Mouse (Mus musculus) forebrain, embryonic 10.5 days (tissue): ENCODE results near the gene Fbxl19. TPM values are rescaled to one million over a fixed set of nuclear protein-coding genes. Genes with fewer than 3 reads are reported as not detected.
A peak's percentile ranks its signal among the peaks of the same experiment; 100 is the strongest.

Experiments used
- DNase-seq: peaks from one replicate; pipeline ENCODE4 v3.0.0-alpha.2; 2017; ENCODE audit warnings: low spot score; ENCODE audit errors: extremely low spot score
- H3K27ac ChIP-seq: fragments of 300-500 bp; sonication (generic); 2 replicates; pipeline ENCODE4 v1.5.1; 2016; ENCODE audit warnings: mild to moderate bottlenecking
- H3K27me3 ChIP-seq: fragments of 300-500 bp; sonication (generic); 2 replicates; pipeline ENCODE4 v1.6.1; 2016; ENCODE audit warnings: mild to moderate bottlenecking; ENCODE audit not compliant: poor library complexity, severe bottlenecking
- H3K36me3 ChIP-seq: fragments of 300-500 bp; sonication (generic); replicated peaks from 2 replicates; pipeline ENCODE4 v1.6.1; 2016; ENCODE audit warnings: mild to moderate bottlenecking, moderate library complexity
- H3K4me1 ChIP-seq: fragments of 300-500 bp; sonication (generic); 2 replicates; pipeline ENCODE4 v1.6.1; 2016
- H3K4me3 ChIP-seq: fragments of 300-500 bp; sonication (generic); 2 replicates; pipeline ENCODE4 v1.5.1; 2016; ENCODE audit warnings: mild to moderate bottlenecking, moderate library complexity
- H3K9me3 ChIP-seq: fragments of 300-500 bp; sonication (generic); 2 replicates; pipeline ENCODE4 v1.6.1; 2016; ENCODE audit warnings: mild to moderate bottlenecking, moderate library complexity
- WGBS: fragments of 180-500 bp; shearing (Covaris S2); methylation state at CpG from one replicate; pipeline ENCODE4 v1.1.7; 2016; 5-methylcytosine and 5-hydroxymethylcytosine counted together
- polyA plus RNA-seq: library from polyadenylated mRNA; unstranded; fragments of >200 nt; fragmentation: Nextera tagmentation; extraction: Ambion mirVana; gene quantifications from 2 replicates; pipeline ENCODE4 v1.2.1, GENCODE M21; 2016

Gene Fbxl19
- polyA plus RNA-seq, 1 experiment from 2014 or later, result 8.2 TPM

DNA sequence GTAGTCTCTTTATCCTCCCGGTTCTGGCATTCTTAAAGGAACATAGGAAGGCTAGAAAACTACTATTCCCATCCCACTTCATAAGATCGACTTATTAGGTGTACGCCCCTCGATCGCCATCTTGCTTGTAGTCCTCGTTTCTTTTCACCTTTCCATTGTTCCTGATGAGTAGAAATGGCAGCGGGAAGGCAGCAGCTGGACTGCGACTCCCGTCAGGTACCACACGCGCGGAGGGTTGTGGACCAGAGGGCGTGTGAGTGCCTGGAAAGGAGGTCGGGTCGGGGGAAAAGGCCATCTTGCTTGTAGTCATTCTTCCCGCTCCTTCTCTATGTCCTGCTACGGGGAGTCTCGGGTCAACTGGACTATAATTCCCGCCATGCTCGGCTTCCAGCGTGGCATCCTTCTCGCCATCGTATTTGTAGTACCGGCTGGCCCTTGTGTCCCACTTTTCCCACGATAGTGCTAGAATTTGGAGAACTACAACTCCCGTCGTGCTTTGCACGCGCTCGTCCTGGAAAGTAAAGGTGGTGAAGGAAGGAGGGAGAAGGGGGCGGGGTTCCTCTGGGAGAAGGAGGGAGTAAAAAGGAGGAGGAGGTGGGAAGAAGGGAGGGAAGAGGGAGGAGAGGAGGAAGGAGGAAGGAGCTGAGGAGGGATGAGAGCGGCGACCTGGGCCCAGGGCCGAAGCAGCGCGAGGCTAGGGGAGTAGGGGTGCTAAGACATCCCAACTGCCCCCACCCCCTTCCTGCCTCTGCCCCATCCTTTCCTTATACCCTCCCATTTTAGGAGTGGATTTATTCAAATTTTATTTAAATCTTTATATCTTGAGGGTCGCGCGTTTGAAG is 1.5 kb downstream of the Fbxl19 start:
- WGBS, result 0% methylated on average over 39 of the region's 39 CpGs
- peak overlapping the region; percentile 71 for H3K4me3 ChIP-seq
- H3K4me1 ChIP-seq, result peaks cover 33% of the 10 kb centered on the region
- peak overlapping the region; percentile 97 for H3K27ac ChIP-seq
- H3K27me3 ChIP-seq, result no peaks in the 10 kb centered on the region
- H3K36me3 ChIP-seq, result peaks cover 33% of the 10 kb centered on the region
- H3K9me3 ChIP-seq, result no peaks in the 10 kb centered on the region
- DNase-seq, result peak; percentile 96

GRCm38 (mm10) chr7:127746494-127747491 is 2.5 kb downstream of the Fbxl19 start:
- H3K4me1 ChIP-seq, result peaks cover 33% of the 10 kb centered on the region
- DNase-seq, result peak; percentile 70
- 1% methylated on average over 42 of the region's 62 CpGs for WGBS
- peaks cover 42% of the 10 kb centered on the region for H3K36me3 ChIP-seq
- peak overlapping the region; percentile 97 for H3K27ac ChIP-seq
- peak overlapping the region; percentile 71 for H3K4me3 ChIP-seq
- no peaks in the 10 kb centered on the region for H3K27me3 ChIP-seq
- no peaks in the 10 kb centered on the region for H3K9me3 ChIP-seq

GRCm38 (mm10) chr7:127747559-127748234 is 3.4 kb downstream of the Fbxl19 start:
- no peak for DNase-seq
- Histone ChIP-seq H3K4me1 (peaks cover 35% of the 10 kb centered on the region), H3K27ac (peak overlapping the region; percentile 97), H3K27me3 (no peaks in the 10 kb centered on the region), H3K4me3 (peak overlapping the region; percentile 71), H3K9me3 (no peaks in the 10 kb centered on the region), H3K36me3 (peaks cover 51% of the 10 kb centered on the region)
- 36% methylated on average over 6 of the region's 6 CpGs for WGBS

- no peak for DNase-seq
- WGBS, result 93% methylated on average over 28 of the region's 28 CpGs
- peak overlapping the region; percentile 71 for H3K4me3 ChIP-seq
- peak overlapping the region; percentile 97 for H3K27ac ChIP-seq
- H3K4me1 ChIP-seq, result peaks cover 35% of the 10 kb centered on the region
- H3K36me3 ChIP-seq, result peaks cover 56% of the 10 kb centered on the region
- H3K9me3 ChIP-seq, result no peaks in the 10 kb centered on the region
- H3K27me3 ChIP-seq, result no peaks in the 10 kb centered on the region
Measured at GRCm38 (mm10) chr7:127748235-127748560, 3.9 kb downstream of the Fbxl19 start.

DNA sequence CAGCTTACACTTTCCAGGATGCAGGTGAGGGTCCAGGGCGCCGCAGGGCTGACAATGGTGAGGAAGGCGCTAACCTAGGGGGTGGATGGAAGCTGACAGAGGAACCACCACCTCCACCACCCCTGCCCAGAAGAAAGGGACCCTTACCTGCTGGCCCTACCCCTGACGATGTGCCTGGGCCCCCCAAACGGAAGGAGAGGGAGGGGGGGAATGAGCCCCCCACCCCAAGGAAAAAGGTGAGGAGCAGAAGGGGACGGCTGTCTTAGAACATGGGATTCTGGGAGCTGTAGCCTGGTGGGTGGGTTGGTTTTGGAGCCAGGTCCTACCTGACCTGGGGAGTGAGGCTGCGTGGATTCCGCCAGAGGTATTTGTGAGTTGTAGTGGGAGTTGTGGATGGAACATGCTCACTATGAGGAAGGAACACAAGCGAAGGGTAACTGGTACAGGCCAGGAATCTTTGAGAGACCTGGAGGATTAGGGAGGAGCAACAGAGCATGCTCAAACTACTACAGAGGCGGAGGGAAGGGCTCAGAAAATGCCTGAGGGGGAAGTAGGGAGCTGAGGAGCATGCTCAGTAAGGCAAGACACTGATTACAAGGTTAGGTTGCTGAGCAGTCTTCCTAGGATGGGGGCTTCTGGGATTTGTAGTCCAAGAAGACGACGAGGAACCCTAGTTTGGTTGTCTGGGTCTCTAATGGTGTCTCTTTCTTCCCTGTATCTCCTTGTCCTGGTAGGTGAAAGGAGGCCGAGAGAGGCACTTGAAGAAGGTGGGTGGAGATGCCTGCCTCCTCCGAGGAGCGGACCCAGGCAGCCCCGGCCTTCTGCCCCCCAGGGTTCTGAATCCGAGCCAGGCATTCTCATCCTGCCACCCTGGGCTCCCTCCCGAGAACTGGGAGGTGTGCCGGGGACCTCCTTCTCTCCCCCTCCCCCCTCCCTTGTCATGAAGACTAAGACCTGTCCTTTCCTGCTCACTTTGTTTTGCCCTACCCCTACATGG is 6.1 kb downstream of the Fbxl19 start:
- DNase-seq, result no peak
- WGBS, result 88% methylated on average over 19 of the region's 19 CpGs
- Histone ChIP-seq H3K4me3 (no peak overlapping the region), H3K9me3 (no peaks in the 10 kb centered on the region), H3K27ac (0 out of 2 replicates have a peak overlapping the region, but pooled peaks have one; percentile 26), H3K27me3 (no peaks in the 10 kb centered on the region), H3K4me1 (peaks cover 23% of the 10 kb centered on the region), H3K36me3 (peaks cover 78% of the 10 kb centered on the region)

DNA sequence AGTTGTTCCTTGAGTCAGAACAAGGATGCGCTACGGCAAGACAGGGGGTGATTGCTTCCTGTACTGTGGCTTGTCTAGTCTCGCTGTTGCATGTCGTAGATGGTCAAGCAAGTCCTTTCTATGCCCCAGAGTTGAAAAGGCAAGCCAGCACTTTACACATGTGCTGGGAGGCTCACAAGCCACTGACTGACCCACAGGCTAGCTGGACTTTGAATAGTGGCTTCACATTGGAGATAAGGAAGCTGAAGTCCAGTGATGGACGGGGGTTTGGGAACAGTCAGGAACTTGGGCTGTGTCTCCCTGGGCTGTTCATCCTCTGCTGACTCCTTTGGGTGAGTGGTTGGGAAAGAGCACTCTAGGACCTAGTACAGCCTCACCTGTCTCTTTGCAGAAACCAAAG is 7.3 kb downstream of the Fbxl19 start:
- DNase-seq, result no peak
- peaks cover 23% of the 10 kb centered on the region for H3K4me1 ChIP-seq
- 95% methylated on average over 5 of the region's 5 CpGs for WGBS
- peaks cover 90% of the 10 kb centered on the region for H3K36me3 ChIP-seq
- H3K4me3 ChIP-seq, result no peak overlapping the region
- no peak overlapping the region for H3K27ac ChIP-seq
- no peaks in the 10 kb centered on the region for H3K9me3 ChIP-seq
- H3K27me3 ChIP-seq, result no peaks in the 10 kb centered on the region

DNA sequence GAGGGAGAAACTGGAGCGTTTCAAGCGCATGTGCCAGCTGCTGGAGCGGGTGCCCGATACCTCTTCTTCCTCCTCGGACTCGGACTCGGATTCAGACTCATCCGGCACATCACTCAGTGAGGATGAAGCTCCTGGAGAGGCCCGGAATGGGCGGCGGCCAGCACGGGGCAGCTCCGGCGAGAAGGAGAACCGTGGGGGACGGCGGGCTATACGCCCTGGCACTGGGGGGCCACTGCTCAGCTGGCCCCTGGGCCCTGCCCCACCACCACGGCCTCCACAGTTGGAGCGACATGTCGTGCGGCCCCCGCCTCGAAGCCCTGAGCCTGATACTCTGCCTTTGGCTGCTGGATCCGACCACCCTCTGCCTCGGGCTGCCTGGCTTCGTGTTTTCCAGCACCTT is 7.7 kb downstream of the Fbxl19 start:
- peaks cover 94% of the 10 kb centered on the region for H3K36me3 ChIP-seq
- no peak overlapping the region; the same call in 1 of the 2 replicates for H3K4me3 ChIP-seq
- WGBS, result 96% methylated on average over 27 of the region's 27 CpGs
- DNase-seq, result no peak
- no peaks in the 10 kb centered on the region for H3K9me3 ChIP-seq
- H3K27ac ChIP-seq, result no peak overlapping the region
- no peaks in the 10 kb centered on the region for H3K27me3 ChIP-seq
- H3K4me1 ChIP-seq, result peaks cover 18% of the 10 kb centered on the region

DNA sequence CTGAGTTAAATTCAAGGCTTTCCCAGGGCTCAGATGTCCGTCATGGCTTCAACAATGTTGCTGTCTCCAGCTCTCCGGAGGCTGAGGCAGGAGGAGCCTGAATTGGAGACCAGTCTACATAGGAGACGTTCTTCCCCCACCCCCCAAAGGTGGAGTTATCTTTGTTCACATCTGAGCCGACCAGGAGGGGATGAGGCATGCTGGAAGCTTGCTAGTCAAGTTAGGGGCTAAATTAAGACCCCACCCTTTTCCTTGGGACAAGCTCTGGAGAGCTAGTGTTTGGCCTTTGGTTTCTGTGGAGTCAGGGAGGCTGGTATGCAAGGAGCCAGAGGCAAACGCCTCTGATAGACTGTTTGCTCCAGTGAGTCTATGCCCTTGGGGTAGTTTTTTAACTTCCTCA is 8.8 kb downstream of the Fbxl19 start:
- Histone ChIP-seq H3K4me1 (peaks cover 7% of the 10 kb centered on the region), H3K36me3 (peaks cover 100% of the 10 kb centered on the region), H3K27me3 (no peaks in the 10 kb centered on the region), H3K27ac (no peak overlapping the region), H3K4me3 (no peak overlapping the region), H3K9me3 (no peaks in the 10 kb centered on the region)
- DNase-seq, result no peak
- WGBS, result 85% methylated on average over 5 of the region's 5 CpGs

DNA sequence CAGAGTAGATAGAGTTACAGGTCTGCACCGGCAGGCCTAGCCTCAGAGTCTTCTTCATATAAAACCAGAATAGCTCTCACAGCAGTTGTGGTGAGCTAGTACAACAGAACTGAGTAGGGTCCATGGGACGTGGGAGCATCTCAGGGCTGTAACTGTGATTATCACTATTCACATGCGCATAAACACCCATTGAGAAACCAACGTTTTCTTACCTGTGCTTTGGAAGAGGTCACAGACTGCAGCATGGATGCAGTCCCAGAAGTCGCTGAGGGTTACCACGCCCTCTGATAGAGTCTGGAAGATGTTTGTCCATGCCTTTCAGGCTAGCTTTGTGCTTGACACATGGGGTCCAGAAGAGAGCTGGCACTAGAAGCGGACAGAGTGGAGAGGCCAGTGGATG is 9.4 kb downstream of the Fbxl19 start:
- H3K27ac ChIP-seq, result no peak overlapping the region
- 91% methylated on average over 7 of the region's 7 CpGs for WGBS
- no peaks in the 10 kb centered on the region for H3K9me3 ChIP-seq
- no peaks in the 10 kb centered on the region for H3K27me3 ChIP-seq
- H3K36me3 ChIP-seq, result peaks cover 100% of the 10 kb centered on the region
- DNase-seq, result no peak
- H3K4me3 ChIP-seq, result no peak overlapping the region
- 0 out of 2 replicates have a peak, but pooled peaks cover 3% of the 10 kb centered on the region for H3K4me1 ChIP-seq

- H3K36me3 ChIP-seq, result peaks cover 99% of the 10 kb centered on the region
Measured at GRCm38 (mm10) chr7:127759716-127760115, 15.4 kb downstream of the Fbxl19 start.

GRCm38 (mm10) chr7:127760478-127760877 is 16.1 kb downstream of the Fbxl19 start:
- Histone ChIP-seq H3K36me3 (peaks cover 99% of the 10 kb centered on the region), H3K27ac (no peak overlapping the region), H3K27me3 (no peaks in the 10 kb centered on the region), H3K9me3 (no peaks in the 10 kb centered on the region), H3K4me1 (0 out of 2 replicates have a peak, but pooled peaks cover 3% of the 10 kb centered on the region), H3K4me3 (0 out of 2 replicates have a peak overlapping the region, but pooled peaks have one; percentile 5)
- no peak for DNase-seq
- WGBS, result 99% methylated on average over 3 of the region's 3 CpGs

More at GRCm38 (mm10) chr7:127759716-127760115, 15.4 kb downstream of the Fbxl19 start:
- no peak overlapping the region for H3K27ac ChIP-seq
- DNase-seq, result no peak
- WGBS, result 64% methylated on average over 6 of the region's 6 CpGs
- H3K4me3 ChIP-seq, result no peak overlapping the region
- no peaks in the 10 kb centered on the region for H3K9me3 ChIP-seq
- H3K4me1 ChIP-seq, result 0 out of 2 replicates have a peak, but pooled peaks cover 3% of the 10 kb centered on the region
- no peaks in the 10 kb centered on the region for H3K27me3 ChIP-seq
